Comparison of ENCODE assay signal across 13 mouse cellular contexts in the genomic region with DNA sequence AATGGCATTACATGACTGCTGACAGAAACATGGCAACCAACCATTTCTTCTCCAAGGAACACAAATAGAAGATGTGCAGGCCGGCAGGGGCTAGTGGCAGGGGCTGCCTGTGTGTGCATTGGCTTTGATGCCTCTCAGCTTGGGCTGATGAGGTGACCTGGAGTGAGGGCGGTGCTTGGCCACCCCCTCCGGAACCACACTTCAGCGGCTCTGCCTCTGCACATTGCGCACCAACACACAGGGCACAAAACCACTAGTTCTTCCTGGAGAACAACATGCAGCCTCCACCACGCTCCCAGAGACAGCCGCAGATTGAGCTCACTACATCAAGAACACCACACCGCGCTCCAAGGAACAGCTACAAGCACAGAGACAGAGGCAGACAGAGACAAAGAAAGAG. TPM values are rescaled to one million over a fixed set of nuclear protein-coding genes. Genes with fewer than 3 reads are reported as not detected.
DNase-seq lines count a peak whose midpoint lies in the region; ATAC-seq and TF ChIP-seq lines count a peak whose summit lies in the region.
"Had no signal": no experiment of that assay in that cellular context is flagged by ENCODE, and none has a peak within 500 bp of the region (broad histone marks: within the 10 kb centered on the region; RNA-seq: fewer than 3 reads in every experiment).

No protein-coding gene starts in this region.

- H3K9ac ChIP-seq in forebrain, embryonic 15.5 days (replicated peaks), result no peak overlapping the region
- H3K9ac ChIP-seq in liver, adult 2 months (ENCODE audit: low read depth, low read length), result peak overlapping the region; percentile 2; the same call in 1 of the 2 replicates
- H3K9ac ChIP-seq in liver, embryonic 11.5 days (ENCODE audit: low read depth, low read length), result no peak overlapping the region
- H3K9ac ChIP-seq: limb, embryonic 12.5 days had no signal

- peak overlapping the region; percentile 24 for H3K4me3 ChIP-seq in forebrain, embryonic 10.5 days
- no peak overlapping the region for H3K4me3 ChIP-seq in forebrain, embryonic 15.5 days
- no peak overlapping the region for H3K4me3 ChIP-seq in liver, adult 2 months (ENCODE audit: insufficient read depth, low read depth, low read length)
- H3K4me3 ChIP-seq in liver, embryonic 11.5 days (ENCODE audit: low read depth, low read length), result no peak overlapping the region
- peak overlapping the region; percentile 58 for H3K4me3 ChIP-seq in E14TG2a.4 (replicated peaks; ENCODE audit: low read length)
- H3K4me3 ChIP-seq: limb, embryonic 12.5 days had no signal

- no peak for ATAC-seq in forebrain, embryonic 15.5 days (replicated peaks)
- no peak for ATAC-seq in liver, embryonic 11.5 days (replicated peaks; ENCODE audit: low FRiP score)
- ATAC-seq: activated CD4-positive, CD25-positive, alpha-beta regulatory T cell, adult 4 months had no signal

- peaks cover 95% of the 10 kb centered on the region for H3K36me3 ChIP-seq in forebrain, embryonic 10.5 days (replicated peaks)
- peaks cover 86% of the 10 kb centered on the region for H3K36me3 ChIP-seq in forebrain, embryonic 15.5 days
- peaks cover 85% of the 10 kb centered on the region for H3K36me3 ChIP-seq in liver, adult 2 months (ENCODE audit: control insufficient read depth, insufficient read depth, low read length)
- H3K36me3 ChIP-seq in liver, embryonic 11.5 days (ENCODE audit: control insufficient read depth, insufficient read depth, low read length), result peaks cover 86% of the 10 kb centered on the region
- peaks cover 97% of the 10 kb centered on the region for H3K36me3 ChIP-seq in E14TG2a.4 (ENCODE audit: insufficient read depth, low read length)

- H3K27ac ChIP-seq in forebrain, embryonic 10.5 days, result no peak overlapping the region
- no peak overlapping the region for H3K27ac ChIP-seq in forebrain, embryonic 15.5 days (replicated peaks)
- no peak overlapping the region for H3K27ac ChIP-seq in liver, adult 2 months (replicated peaks; ENCODE audit: insufficient read depth, low read depth, low read length)
- no peak overlapping the region for H3K27ac ChIP-seq in liver, embryonic 11.5 days (ENCODE audit: low read depth, low read length)
- H3K27ac ChIP-seq: limb, embryonic 12.5 days; macrophage had no signal

- WGBS in forebrain, embryonic 10.5 days, result 89% methylated on average over 9 of the region's 9 CpGs
- 87% methylated on average over 9 of the region's 9 CpGs for WGBS in forebrain, embryonic 15.5 days
- WGBS in liver, adult 2 months, result 75% methylated on average over 9 of the region's 9 CpGs
- WGBS in liver, embryonic 11.5 days, result 85% methylated on average over 9 of the region's 9 CpGs

- H3K4me2 ChIP-seq in forebrain, embryonic 15.5 days (replicated peaks), result no peak overlapping the region
- no peak overlapping the region for H3K4me2 ChIP-seq in liver, embryonic 11.5 days
- H3K4me2 ChIP-seq: limb, embryonic 12.5 days had no signal

- H3K4me1 ChIP-seq in forebrain, embryonic 10.5 days, result peaks cover 91% of the 10 kb centered on the region
- H3K4me1 ChIP-seq in forebrain, embryonic 15.5 days, result peaks cover 48% of the 10 kb centered on the region
- peaks cover 26% of the 10 kb centered on the region for H3K4me1 ChIP-seq in liver, adult 2 months (ENCODE audit: control insufficient read depth, insufficient read depth, low read length)
- peaks cover 50% of the 10 kb centered on the region for H3K4me1 ChIP-seq in liver, embryonic 11.5 days (replicated peaks; ENCODE audit: control insufficient read depth, insufficient read depth, low read length)
- H3K4me1 ChIP-seq in E14TG2a.4 (replicated peaks; ENCODE audit: low read depth, low read length), result peaks cover 91% of the 10 kb centered on the region

- no peak for DNase-seq in forebrain, embryonic 10.5 days (ENCODE audit: extremely low spot score, low spot score)
- no peak for DNase-seq in liver, adult 2 months (ENCODE audit: extremely low read depth, low read depth, low spot score)
- DNase-seq in liver, embryonic 11.5 days (ENCODE audit: low spot score), result no peak
- DNase-seq in heart, postnatal 4 days, result peak; percentile 37
- DNase-seq in left cerebral cortex, adult 9 months (ENCODE audit: low spot score in 2 of 2), result no peak
- no peak for DNase-seq in ovary, postnatal 14 days (ENCODE audit: low spot score)
- DNase-seq: cerebellum, adult 9-11 months; kidney, postnatal 25 days had no signal

- no peaks in the 10 kb centered on the region for H3K9me3 ChIP-seq in forebrain, embryonic 10.5 days
- no peaks in the 10 kb centered on the region for H3K9me3 ChIP-seq in forebrain, embryonic 15.5 days
- no peaks in the 10 kb centered on the region for H3K9me3 ChIP-seq in liver, embryonic 11.5 days (ENCODE audit: control insufficient read depth, low read length)
- H3K9me3 ChIP-seq in E14TG2a.4 (ENCODE audit: low read length), result no peaks in the 10 kb centered on the region
- H3K9me3 ChIP-seq: limb, embryonic 12.5 days had no signal

- 0 out of 2 replicates have a peak, but pooled peaks have one; percentile 13 for TF ChIP-seq POLR2A in liver, adult 2 months (IDR thresholded peaks at IDR 0.05; ENCODE audit: extremely low read depth, insufficient read depth, low read length)

- no peaks in the 10 kb centered on the region for H3K27me3 ChIP-seq in forebrain, embryonic 10.5 days (ENCODE audit: poor library complexity, severe bottlenecking)
- no peaks in the 10 kb centered on the region for H3K27me3 ChIP-seq in forebrain, embryonic 15.5 days
- no peaks in the 10 kb centered on the region for H3K27me3 ChIP-seq in liver, adult 2 months (ENCODE audit: control insufficient read depth, insufficient read depth, low read length)
- H3K27me3 ChIP-seq in liver, embryonic 11.5 days (replicated peaks; ENCODE audit: control insufficient read depth, insufficient read depth, low read length), result no peaks in the 10 kb centered on the region
- no peaks in the 10 kb centered on the region for H3K27me3 ChIP-seq in E14TG2a.4 (ENCODE audit: insufficient read depth, low read length)
- H3K27me3 ChIP-seq: limb, embryonic 12.5 days had no signal

- H3K79me2 ChIP-seq in liver, adult 2 months (ENCODE audit: control insufficient read depth, insufficient read depth, low read length), result peaks cover 18% of the 10 kb centered on the region; the same call in 1 of the 2 replicates

- TF ChIP-seq CTCF in liver, adult 2 months (IDR thresholded peaks at IDR 0.05; ENCODE audit: low read depth, low read length), result no peak
- no peak for TF ChIP-seq CTCF in E14TG2a.4 (conservative IDR thresholded peaks at IDR 0.05; ENCODE audit: low read length)

RNA-seq across cellular contexts. Expression of gene Hnrnpl, which starts 7.9 kb away (rescaled TPM):
- 325 and 336 TPM in 2 replicates for polyA plus RNA-seq in forebrain, embryonic 10.5 days (2016; fragmentation: Nextera tagmentation; extraction: Ambion mirVana)
- 231 and 243 TPM in 2 replicates for polyA plus RNA-seq in forebrain, embryonic 15.5 days (2015; fragmentation: Nextera tagmentation; extraction: Ambion mirVana)
- total RNA-seq in liver, adult 2 months (2014; rRNA removed), result 90.1 and 109 TPM in 2 replicates
- 81.6 and 109 TPM in 2 replicates for polyA plus RNA-seq in liver, adult 2 months (2012; rRNA removed)
- 238 and 279 TPM in 2 replicates for polyA plus RNA-seq in liver, embryonic 11.5 days (2014; fragmentation: Nextera tagmentation; extraction: Ambion mirVana)
- total RNA-seq in heart, postnatal 4 days (2021), result 100 to 1,000 TPM; 549 to 557 TPM

RNA-seq across cellular contexts. Expression of gene Ech1, which starts 8.8 kb away (rescaled TPM):
- polyA plus RNA-seq in forebrain, embryonic 10.5 days (2016; fragmentation: Nextera tagmentation; extraction: Ambion mirVana), result 68.5 and 72.0 TPM in 2 replicates
- polyA plus RNA-seq in forebrain, embryonic 15.5 days (2015; fragmentation: Nextera tagmentation; extraction: Ambion mirVana), result 85.2 and 86.5 TPM in 2 replicates
- total RNA-seq in liver, adult 2 months (2014; rRNA removed), result 636 and 645 TPM in 2 replicates
- 561 and 625 TPM in 2 replicates for polyA plus RNA-seq in liver, adult 2 months (2012; rRNA removed)
- 107 TPM in 2 replicates for polyA plus RNA-seq in liver, embryonic 11.5 days (2014; fragmentation: Nextera tagmentation; extraction: Ambion mirVana)
- total RNA-seq in heart, postnatal 4 days (2021), result 100 to 1,000 TPM; 647 to 783 TPM

RNA-seq across cellular contexts. Expression of gene Lgals4, which starts 17.5 kb away (rescaled TPM):
- 2.9 and 3.1 TPM in 2 replicates for polyA plus RNA-seq in forebrain, embryonic 10.5 days (2016; fragmentation: Nextera tagmentation; extraction: Ambion mirVana)
- polyA plus RNA-seq in forebrain, embryonic 15.5 days (2015; fragmentation: Nextera tagmentation; extraction: Ambion mirVana), result 4.2 and 4.9 TPM in 2 replicates
- total RNA-seq in liver, adult 2 months (2014; rRNA removed), result 9.5 and 11.0 TPM in 2 replicates
- polyA plus RNA-seq in liver, adult 2 months (2012; rRNA removed), result 7.9 and 16.4 TPM in 2 replicates
- polyA plus RNA-seq in liver, embryonic 11.5 days (2014; fragmentation: Nextera tagmentation; extraction: Ambion mirVana), result 2.9 and 5.1 TPM in 2 replicates
- total RNA-seq in heart, postnatal 4 days (2021), result 10 to 100 TPM; 17.8 to 20.8 TPM

RNA-seq across cellular contexts. Expression of gene Rinl, which starts 27.4 kb away (rescaled TPM):
- polyA plus RNA-seq in forebrain, embryonic 10.5 days (2016; fragmentation: Nextera tagmentation; extraction: Ambion mirVana), result 3.4 and 3.8 TPM in 2 replicates
- polyA plus RNA-seq in forebrain, embryonic 15.5 days (2015; fragmentation: Nextera tagmentation; extraction: Ambion mirVana), result 1.8 and 2.5 TPM in 2 replicates
- 1.4 TPM in 2 replicates for total RNA-seq in liver, adult 2 months (2014; rRNA removed)
- polyA plus RNA-seq in liver, adult 2 months (2012; rRNA removed), result 1.2 and 1.8 TPM in 2 replicates
- polyA plus RNA-seq in liver, embryonic 11.5 days (2014; fragmentation: Nextera tagmentation; extraction: Ambion mirVana), result 21.7 and 23.1 TPM in 2 replicates
- 1 to 10 TPM; 1.1 to 1.8 TPM for total RNA-seq in heart, postnatal 4 days (2021)

RNA-seq across cellular contexts. Expression of gene Lgals7, which starts 47.5 kb away (rescaled TPM):
- 0.26 and 0.42 TPM in 2 replicates for polyA plus RNA-seq in forebrain, embryonic 10.5 days (2016; fragmentation: Nextera tagmentation; extraction: Ambion mirVana)
- 2.6 and 3.5 TPM in 2 replicates for polyA plus RNA-seq in forebrain, embryonic 15.5 days (2015; fragmentation: Nextera tagmentation; extraction: Ambion mirVana)
- total RNA-seq in liver, adult 2 months (2014; rRNA removed), result not detected in 2 replicates
- not detected in 2 replicates for polyA plus RNA-seq in liver, adult 2 months (2012; rRNA removed)
- polyA plus RNA-seq in liver, embryonic 11.5 days (2014; fragmentation: Nextera tagmentation; extraction: Ambion mirVana), result not detected in 2 replicates
- total RNA-seq in heart, postnatal 4 days (2021), result 1 to 10 TPM; 1.4 to 4.4 TPM
- polyA plus RNA-seq: macrophage had no signal

Comparison
In these comparisons a context has a peak if more than half of its experiments do, and no peak if none do; other contexts are left out.
1. H3K4me3 ChIP-seq: peak in forebrain, embryonic 10.5 days (single experiment) and E14TG2a.4 (single experiment); none in forebrain, embryonic 15.5 days (single experiment), liver, adult 2 months (single experiment) and liver, embryonic 11.5 days (single experiment).